Mouse (Mus musculus) midbrain, embryonic 12.5 days (tissue): Measurements from ENCODE around the gene Col5a1. TPM values are rescaled to one million over a fixed set of nuclear protein-coding genes. Genes with fewer than 3 reads are reported as not detected.

Experiments
- ATAC-seq: fragments of 200-750 bp; cut with Nextera tagmentation; 2 replicates; pipeline ENCODE4 v1.8.0; 2017; ENCODE audit warnings: low read depth, moderate TSS enrichment, moderate library complexity; ENCODE audit not compliant: low FRiP score
- H3K27ac ChIP-seq: fragments of 300-500 bp; sonication (generic); replicated peaks from 2 replicates; pipeline ENCODE4 v1.5.1; 2016; ENCODE audit warnings: mild to moderate bottlenecking
- H3K27me3 ChIP-seq: fragments of 300-500 bp; sonication (generic); 2 replicates; pipeline ENCODE4 v1.6.1; 2016; ENCODE audit warnings: mild to moderate bottlenecking
- H3K36me3 ChIP-seq: fragments of 300-500 bp; sonication (generic); 2 replicates; pipeline ENCODE4 v1.6.1; 2016
- H3K4me1 ChIP-seq: fragments of 300-500 bp; sonication (generic); 2 replicates; pipeline ENCODE4 v1.6.1; 2016
- H3K4me2 ChIP-seq: fragments of 300-500 bp; sonication (generic); replicated peaks from 2 replicates; pipeline ENCODE4 v1.6.1; 2016; ENCODE audit warnings: mild to moderate bottlenecking, moderate library complexity
- H3K4me3 ChIP-seq: fragments of 300-500 bp; sonication (generic); 2 replicates; pipeline ENCODE4 v1.5.1; 2016; ENCODE audit warnings: mild to moderate bottlenecking
- H3K9ac ChIP-seq: fragments of 300-500 bp; sonication (generic); replicated peaks from 2 replicates; pipeline ENCODE4 v1.6.1; 2016; ENCODE audit warnings: mild to moderate bottlenecking, moderate library complexity
- H3K9me3 ChIP-seq: fragments of 300-500 bp; sonication (generic); 2 replicates; pipeline ENCODE4 v1.6.1; 2016; ENCODE audit warnings: mild to moderate bottlenecking
- WGBS: fragments of 180-500 bp; shearing (Covaris S2); methylation state at CpG from one replicate; pipeline ENCODE4 v1.1.7; 2016; 5-methylcytosine and 5-hydroxymethylcytosine counted together
- polyA plus RNA-seq: library from polyadenylated mRNA; unstranded; fragments of >200 nt; fragmentation: Nextera tagmentation; extraction: Ambion mirVana; gene quantifications from 2 replicates; pipeline ENCODE4 v1.2.1, GENCODE M21; 2016

Col5a1 gene
- polyA plus RNA-seq, 1 experiment from 2014 or later = 35.8 TPM

DNA sequence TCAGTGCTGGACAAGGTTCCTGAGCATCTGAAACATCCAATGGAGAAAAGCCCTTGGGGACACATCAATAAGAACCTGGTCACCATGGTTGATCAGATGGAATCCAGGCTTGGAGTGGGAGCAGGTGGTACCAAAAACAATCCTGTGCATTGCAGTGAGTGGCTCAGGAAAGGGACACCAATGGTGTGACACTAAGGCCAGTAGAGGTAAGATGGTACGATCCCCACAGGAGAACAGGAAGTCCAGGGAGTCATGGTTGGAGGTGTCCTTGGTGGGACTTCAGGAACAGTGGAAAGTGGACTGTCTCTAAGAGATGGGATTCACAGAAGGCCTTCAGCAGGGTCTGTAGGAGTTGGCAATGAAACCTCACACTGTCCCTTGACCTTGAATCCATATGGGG, 154.2 kb downstream of the Col5a1 start:
- Histone ChIP-seq H3K9me3 (no peaks in the 10 kb centered on the region), H3K36me3 (0 out of 2 replicates have a peak, but pooled peaks cover 4% of the 10 kb centered on the region), H3K9ac (no peak overlapping the region), H3K4me1 (no peaks in the 10 kb centered on the region; the same call in 1 of the 2 replicates), H3K27me3 (no peaks in the 10 kb centered on the region), H3K27ac (no peak overlapping the region), H3K4me2 (no peak overlapping the region), H3K4me3 (no peak overlapping the region)
- ATAC-seq = no peak
- WGBS = 95% methylated on average over 1 of the region's 1 CpGs

DNA sequence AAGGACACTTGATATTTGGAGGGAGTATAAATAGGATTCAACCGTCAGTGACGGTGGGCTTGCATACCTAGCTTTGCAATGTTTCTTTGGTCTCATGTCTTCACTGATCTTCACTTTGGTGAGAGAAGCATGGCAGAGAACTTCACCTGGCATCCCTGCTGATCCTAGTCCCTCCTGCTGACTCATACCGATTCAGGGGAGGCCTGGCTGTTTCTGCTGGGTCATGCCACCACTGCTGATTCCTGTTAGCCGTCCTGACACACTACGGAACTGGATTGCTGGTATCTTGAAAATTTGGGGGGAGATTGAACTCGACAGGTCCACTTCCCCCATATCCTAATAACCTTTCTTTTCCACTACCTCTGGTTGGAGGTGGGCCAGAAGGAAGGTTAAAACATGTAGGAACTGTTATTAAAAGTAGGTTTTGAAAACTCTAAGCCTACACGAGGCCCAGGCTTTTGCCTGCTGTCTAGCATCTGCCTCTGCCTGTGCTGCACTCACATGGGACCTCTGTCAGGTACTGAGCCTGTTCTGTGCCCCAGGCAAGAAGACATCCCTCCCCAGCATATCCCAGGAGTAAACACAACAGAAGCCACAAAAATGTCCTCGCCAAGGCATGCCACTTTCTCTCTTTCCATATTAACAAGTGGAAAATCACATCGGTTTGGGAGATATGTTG, 158.8 kb downstream of the Col5a1 start:
- Histone ChIP-seq H3K36me3 (no peaks in the 10 kb centered on the region), H3K27me3 (no peaks in the 10 kb centered on the region), H3K4me2 (no peak overlapping the region), H3K9ac (no peak overlapping the region), H3K27ac (no peak overlapping the region), H3K4me3 (no peak overlapping the region), H3K9me3 (no peaks in the 10 kb centered on the region), H3K4me1 (no peaks in the 10 kb centered on the region)
- no peak for ATAC-seq
- 89% methylated on average over 9 of the region's 9 CpGs for WGBS

DNA sequence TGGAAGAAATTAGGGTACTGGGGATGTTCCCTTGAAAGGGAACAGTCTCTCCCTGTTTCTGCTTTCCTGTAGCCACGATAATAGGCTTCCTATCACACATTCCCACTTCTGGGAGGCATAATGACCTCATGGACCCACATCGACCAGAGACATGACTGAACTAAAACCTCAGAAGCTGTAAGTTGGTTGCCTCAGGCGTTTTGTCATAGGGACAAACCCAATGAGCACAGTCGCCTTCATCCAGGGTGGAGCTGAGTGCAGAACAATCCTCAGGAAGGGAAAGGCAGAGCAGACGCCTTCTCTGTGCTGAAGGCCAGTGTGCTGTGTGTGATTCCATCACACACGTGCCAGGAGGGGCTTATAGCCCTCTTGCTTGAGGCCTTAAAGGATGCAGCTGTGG, 160.1 kb downstream of the Col5a1 start:
- no peak overlapping the region for H3K9ac ChIP-seq
- H3K27ac ChIP-seq = no peak overlapping the region
- no peaks in the 10 kb centered on the region for H3K36me3 ChIP-seq
- no peaks in the 10 kb centered on the region for H3K9me3 ChIP-seq
- H3K27me3 ChIP-seq = no peaks in the 10 kb centered on the region
- ATAC-seq = no peak
- H3K4me3 ChIP-seq = no peak overlapping the region
- WGBS = 71% methylated on average over 6 of the region's 6 CpGs
- no peak overlapping the region for H3K4me2 ChIP-seq
- H3K4me1 ChIP-seq = no peaks in the 10 kb centered on the region

DNA sequence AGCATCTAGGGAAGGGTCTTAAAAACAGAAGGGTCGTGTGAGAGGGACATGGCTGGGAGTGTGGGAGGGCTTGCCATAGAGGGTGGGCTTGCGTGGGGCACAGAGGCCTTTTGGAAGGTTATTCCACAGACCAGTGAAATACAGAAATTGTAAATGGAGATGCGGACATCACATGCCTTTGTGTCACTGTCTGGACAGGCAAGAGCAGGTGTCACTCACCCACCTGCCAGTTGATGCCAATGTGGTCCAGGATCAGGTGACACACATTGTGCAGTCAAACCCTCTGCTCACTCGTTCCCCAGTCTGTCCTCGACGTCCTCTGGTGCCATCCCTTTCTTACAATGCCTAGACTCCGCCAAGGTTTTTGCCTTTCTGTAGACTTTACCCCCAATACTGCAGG, 160.9 kb downstream of the Col5a1 start:
- H3K9ac ChIP-seq = no peak overlapping the region
- H3K27ac ChIP-seq = no peak overlapping the region
- H3K4me1 ChIP-seq = no peaks in the 10 kb centered on the region
- H3K9me3 ChIP-seq = no peaks in the 10 kb centered on the region
- ATAC-seq = no peak
- H3K36me3 ChIP-seq = no peaks in the 10 kb centered on the region
- no peak overlapping the region for H3K4me3 ChIP-seq
- no peaks in the 10 kb centered on the region for H3K27me3 ChIP-seq
- no peak overlapping the region for H3K4me2 ChIP-seq
- 82% methylated on average over 7 of the region's 7 CpGs for WGBS

DNA sequence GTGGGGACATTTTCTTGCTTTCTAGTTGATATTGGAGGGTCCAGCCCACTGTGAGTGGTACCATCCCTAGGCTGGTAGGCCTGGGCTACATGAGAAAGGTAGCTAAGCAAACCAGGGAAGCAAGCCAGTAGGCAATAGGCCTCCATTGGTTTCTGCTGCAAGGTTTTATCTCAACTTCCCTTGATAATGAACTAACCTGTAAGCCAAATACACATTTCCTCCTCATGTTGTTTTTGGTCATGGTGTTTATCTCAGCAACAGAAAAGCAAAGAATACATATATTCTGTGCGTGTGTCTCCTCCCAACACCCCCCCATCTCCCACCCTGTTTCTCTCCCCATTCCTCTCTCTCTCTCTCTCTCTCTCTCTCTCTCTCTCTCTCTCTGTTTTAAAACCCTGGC, 173.7 kb downstream of the Col5a1 start:
- no peak overlapping the region for H3K4me3 ChIP-seq
- ATAC-seq = no peak
- 82% methylated on average over 1 of the region's 1 CpGs for WGBS

DNA sequence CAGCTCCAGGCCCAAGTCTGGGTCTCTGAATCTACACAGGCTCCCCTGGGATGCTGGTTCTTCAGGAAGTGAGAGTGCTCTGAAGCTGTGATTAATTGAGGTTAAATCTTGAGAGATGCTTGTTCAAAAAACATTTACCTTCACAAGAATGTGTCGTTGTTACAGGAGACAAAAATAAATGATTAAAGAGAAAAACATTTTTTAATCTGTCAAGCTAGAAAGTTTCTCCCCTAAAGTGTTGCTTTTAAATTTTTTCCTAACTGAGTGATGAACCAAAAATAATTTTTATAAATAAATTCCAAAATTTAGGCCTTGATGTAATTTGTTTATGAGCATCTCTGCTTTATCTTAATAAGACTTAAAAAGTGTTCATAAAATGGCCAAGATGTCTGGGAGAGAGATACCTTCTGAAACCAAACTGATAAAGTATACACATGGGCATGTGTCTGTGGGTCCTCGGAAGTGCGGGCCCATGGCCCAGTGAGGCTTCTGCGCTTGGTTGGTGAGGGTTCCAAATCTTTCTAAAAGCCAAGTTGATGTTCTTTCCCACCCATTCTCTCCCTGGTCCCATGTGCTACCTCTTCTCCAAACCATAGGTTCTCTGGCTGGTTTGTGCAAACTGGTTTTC, 177.6 kb downstream of the Col5a1 start:
- Histone ChIP-seq H3K27ac (no peak overlapping the region), H3K9ac (no peak overlapping the region), H3K27me3 (no peaks in the 10 kb centered on the region), H3K4me1 (peaks cover 11% of the 10 kb centered on the region; the same call in 1 of the 2 replicates), H3K4me2 (no peak overlapping the region), H3K9me3 (no peaks in the 10 kb centered on the region), H3K4me3 (no peak overlapping the region), H3K36me3 (no peaks in the 10 kb centered on the region)
- 85% methylated on average over 4 of the region's 4 CpGs for WGBS
- ATAC-seq = no peak

More for the DNA sequence above, 173.7 kb downstream of the Col5a1 start:
- H3K27ac ChIP-seq = no peak overlapping the region
- no peaks in the 10 kb centered on the region for H3K4me1 ChIP-seq
- no peak overlapping the region for H3K9ac ChIP-seq
- H3K36me3 ChIP-seq = no peaks in the 10 kb centered on the region
- no peak overlapping the region for H3K4me2 ChIP-seq
- H3K9me3 ChIP-seq = no peaks in the 10 kb centered on the region
- H3K27me3 ChIP-seq = no peaks in the 10 kb centered on the region

DNA sequence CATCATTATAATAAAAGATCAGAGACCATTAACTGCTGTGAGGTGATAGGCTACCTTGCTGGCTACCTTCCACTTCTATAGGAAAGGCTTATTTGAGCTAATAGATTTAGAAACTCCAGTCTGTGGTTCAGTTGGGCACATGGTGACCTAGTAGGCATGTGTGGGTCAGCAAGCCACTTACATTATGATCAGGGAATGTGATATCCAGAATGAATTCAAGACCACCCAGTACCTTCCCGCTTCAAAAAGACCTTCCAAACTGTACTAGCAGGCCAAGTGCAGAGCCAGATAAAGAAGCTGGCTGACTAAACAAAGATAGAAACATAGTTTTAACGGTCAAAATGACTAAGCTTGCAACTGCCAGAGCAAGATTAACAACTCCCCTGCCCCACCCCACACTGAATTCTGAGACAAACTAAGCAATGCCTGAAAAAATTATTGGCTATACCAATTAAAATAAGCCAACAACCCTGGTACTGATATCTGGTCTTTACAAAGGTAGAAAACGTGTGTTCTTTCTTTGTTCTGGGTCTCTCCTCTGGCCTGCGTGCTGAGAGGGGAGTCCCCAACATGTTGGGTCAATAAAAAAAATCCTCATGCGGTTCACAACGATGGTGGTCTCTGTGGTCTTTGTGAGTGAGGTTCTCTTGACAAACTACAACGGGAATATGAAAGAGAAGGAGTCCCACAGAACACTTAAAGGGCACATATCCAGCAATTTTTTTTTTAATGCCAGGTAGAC, 178.3 kb downstream of the Col5a1 start:
- peaks cover 11% of the 10 kb centered on the region; the same call in 1 of the 2 replicates for H3K4me1 ChIP-seq
- ATAC-seq = no peak
- no peaks in the 10 kb centered on the region for H3K36me3 ChIP-seq
- no peaks in the 10 kb centered on the region for H3K27me3 ChIP-seq
- H3K9me3 ChIP-seq = no peaks in the 10 kb centered on the region
- WGBS = 83% methylated on average over 7 of the region's 7 CpGs
- no peak overlapping the region for H3K4me3 ChIP-seq
- no peak overlapping the region for H3K9ac ChIP-seq
- no peak overlapping the region for H3K4me2 ChIP-seq
- H3K27ac ChIP-seq = no peak overlapping the region

DNA sequence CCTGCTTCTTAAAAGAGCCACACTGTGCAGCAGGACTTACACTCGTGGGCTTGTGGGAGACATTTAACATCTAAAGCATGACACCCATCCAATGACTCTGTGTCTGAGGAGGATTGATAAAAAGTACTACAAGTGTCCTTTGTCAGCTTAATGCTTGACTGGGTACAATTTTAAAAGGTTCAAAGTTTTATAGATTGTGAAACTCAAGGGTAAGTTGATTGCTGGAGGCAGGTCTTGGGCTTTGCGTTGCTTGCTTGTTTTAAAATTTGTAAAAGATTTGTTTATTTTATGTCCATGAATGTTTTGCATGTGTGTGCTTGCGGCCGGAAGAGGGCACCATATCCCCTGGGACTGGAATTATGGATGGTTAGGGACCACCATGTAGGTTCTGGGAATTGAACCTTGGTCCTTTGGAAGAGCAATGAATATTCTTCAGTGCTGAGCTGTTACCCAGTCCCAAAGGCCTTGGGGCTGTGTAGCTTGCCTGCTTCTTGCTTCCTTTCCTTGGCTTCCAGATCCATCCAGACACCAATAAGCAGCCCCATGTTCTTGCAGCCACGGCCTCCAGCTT, 178.9 kb downstream of the Col5a1 start:
- Histone ChIP-seq H3K4me2 (no peak overlapping the region), H3K4me3 (no peak overlapping the region), H3K9me3 (no peaks in the 10 kb centered on the region), H3K27ac (no peak overlapping the region), H3K4me1 (peaks cover 11% of the 10 kb centered on the region; the same call in 1 of the 2 replicates), H3K27me3 (no peaks in the 10 kb centered on the region), H3K36me3 (no peaks in the 10 kb centered on the region), H3K9ac (no peak overlapping the region)
- no peak for ATAC-seq
- 86% methylated on average over 5 of the region's 5 CpGs for WGBS

DNA sequence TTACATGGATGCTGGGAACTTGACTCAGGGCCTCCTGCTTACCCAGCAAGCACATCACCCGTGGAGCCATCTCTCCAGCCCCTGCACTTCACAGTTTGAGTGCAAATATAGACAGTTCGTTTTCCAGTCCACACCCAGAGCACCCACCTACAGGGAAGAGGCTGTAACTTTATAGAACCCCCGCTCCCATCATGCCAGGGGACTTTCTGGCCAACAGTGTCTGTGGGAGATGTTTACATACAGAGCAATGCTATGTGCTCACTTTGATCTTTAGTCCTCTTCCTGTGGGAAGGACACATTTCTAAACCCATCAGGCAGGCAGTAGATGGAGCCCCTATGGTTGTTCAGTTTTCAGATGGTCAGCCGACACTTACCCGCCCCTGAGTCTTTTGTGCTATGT, 180.5 kb downstream of the Col5a1 start:
- Histone ChIP-seq H3K4me1 (peaks cover 11% of the 10 kb centered on the region; the same call in 1 of the 2 replicates), H3K9ac (no peak overlapping the region), H3K4me3 (no peak overlapping the region), H3K27me3 (no peaks in the 10 kb centered on the region), H3K4me2 (no peak overlapping the region), H3K9me3 (no peaks in the 10 kb centered on the region), H3K27ac (no peak overlapping the region), H3K36me3 (no peaks in the 10 kb centered on the region)
- 73% methylated on average over 5 of the region's 5 CpGs for WGBS
- no peak for ATAC-seq

DNA sequence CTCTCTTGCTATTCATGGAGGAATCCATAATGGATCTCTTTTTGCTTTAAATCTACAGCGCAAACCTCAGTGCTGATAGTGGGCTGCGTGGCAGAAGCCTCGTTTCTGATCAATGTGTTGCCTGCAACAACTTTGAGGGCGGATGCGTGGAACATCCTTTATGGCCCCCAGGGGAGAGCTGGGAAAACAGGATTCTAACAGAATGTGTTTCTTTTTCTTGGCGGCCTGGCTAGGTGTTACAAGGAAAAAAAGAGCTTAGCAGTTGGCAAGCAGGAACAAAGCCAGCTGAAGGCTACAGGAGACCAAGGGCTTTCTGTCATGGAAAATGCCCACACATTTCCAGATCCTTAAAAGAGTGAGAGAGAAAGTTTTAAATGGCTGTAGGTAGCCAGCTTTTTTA, 180.9 kb downstream of the Col5a1 start:
- Histone ChIP-seq H3K27me3 (no peaks in the 10 kb centered on the region), H3K27ac (no peak overlapping the region), H3K4me1 (peaks cover 11% of the 10 kb centered on the region; the same call in 1 of the 2 replicates), H3K9ac (no peak overlapping the region), H3K4me2 (no peak overlapping the region), H3K9me3 (no peaks in the 10 kb centered on the region), H3K4me3 (no peak overlapping the region), H3K36me3 (no peaks in the 10 kb centered on the region)
- WGBS = 79% methylated on average over 6 of the region's 6 CpGs
- ATAC-seq = no peak

DNA sequence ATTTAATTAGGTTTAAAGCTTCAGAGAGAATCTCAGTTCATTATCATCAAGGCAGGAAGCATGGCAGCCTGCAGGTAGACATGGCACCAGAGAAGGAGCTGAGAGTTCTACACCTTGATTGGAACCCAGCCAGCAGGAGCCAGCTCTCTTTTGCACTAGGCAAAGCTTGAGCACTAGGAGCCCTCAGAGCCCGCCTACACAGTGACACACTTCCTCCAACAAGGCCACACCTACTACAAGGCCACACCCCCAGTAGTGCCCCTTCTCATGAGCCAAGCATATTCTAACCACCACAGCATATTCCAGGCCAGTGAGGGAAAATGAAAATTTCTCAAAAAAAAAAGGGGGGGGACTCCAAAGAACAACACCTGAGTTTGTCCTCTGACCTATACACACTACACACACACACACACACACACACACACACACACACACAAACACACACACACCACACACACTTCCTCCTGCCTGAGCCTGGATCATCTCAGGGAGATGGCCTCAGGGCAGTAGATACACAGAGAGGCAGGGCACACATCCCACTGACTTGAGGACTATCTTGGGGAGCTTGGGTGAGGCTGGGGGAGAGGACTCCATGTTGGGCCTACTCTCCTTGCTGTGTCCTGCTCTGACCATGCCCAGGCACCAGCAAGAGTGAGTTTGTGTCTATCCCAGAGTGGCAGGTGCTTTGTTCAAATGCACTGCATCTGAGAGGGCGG, 181.8 kb downstream of the Col5a1 start:
- Histone ChIP-seq H3K36me3 (no peaks in the 10 kb centered on the region), H3K4me1 (peaks cover 11% of the 10 kb centered on the region; the same call in 1 of the 2 replicates), H3K4me2 (no peak overlapping the region), H3K9me3 (no peaks in the 10 kb centered on the region), H3K9ac (no peak overlapping the region), H3K27ac (0 out of 2 replicates have a peak overlapping the region, but pooled peaks have one; percentile 3), H3K27me3 (no peaks in the 10 kb centered on the region), H3K4me3 (no peak overlapping the region)
- 81% methylated on average over 2 of the region's 2 CpGs for WGBS
- ATAC-seq = 0 out of 2 replicates have a peak, but pooled peaks have one; percentile 2
